Mouse (Mus musculus): ENCODE measurements around the gene Lefty2.

DNA sequence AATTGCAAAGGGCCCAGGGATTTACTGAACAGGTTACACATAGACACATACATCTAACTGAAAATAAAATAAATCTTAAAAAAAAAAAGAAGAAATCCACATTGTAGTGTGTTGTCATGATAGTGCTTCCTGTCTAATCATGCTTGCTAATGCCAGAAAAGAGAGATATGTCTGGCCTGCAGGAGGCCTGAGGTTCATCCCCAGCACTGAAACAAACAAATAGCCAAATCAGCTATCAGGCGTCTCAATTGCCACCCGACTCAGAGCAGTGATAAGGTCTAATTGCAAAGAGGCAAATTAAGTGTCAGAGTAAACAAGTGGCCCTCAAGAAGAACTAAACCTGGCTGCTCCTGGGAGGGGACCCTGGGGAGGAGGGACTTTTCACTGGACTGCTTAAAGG lies 36.7 kb downstream of the Lefty2 start:
- no peak for TF ChIP-seq EP300 (IDR thresholded peaks at IDR 0.05; ENCODE audit: low read depth)
- TF ChIP-seq CTCF (IDR thresholded peaks at IDR 0.05; ENCODE audit: low read depth): no peak
